Mouse (Mus musculus): ENCODE data around the gene Trmt1.

- no peak for TF ChIP-seq CTCF (IDR thresholded peaks at IDR 0.05; ENCODE audit: control insufficient read depth, insufficient read depth, insufficient replicate concordance, low read depth, low read length)
- TF ChIP-seq POLR2A (IDR thresholded peaks at IDR 0.05; ENCODE audit: control insufficient read depth, low read depth, low read length): no peak
Observed at GRCm38 (mm10) chr8:84738266-84738665, 52.2 kb downstream of the Trmt1 start.
